Mouse (Mus musculus) cerebellum, postnatal 25 days (tissue): ENCODE results near the gene Cep85l.

ENCODE experiments used
- DNase-seq, 2 experiments: peaks; one replicate each; pipeline ENCODE4 v3.0.0; 2021; ENCODE audit warnings: mixed read lengths in 2 of 2

Gene Cep85l

GRCm38 (mm10) chr10:53341288-53341965, 38.3 kb downstream of the Cep85l start:
- DNase-seq = peak in 1 of 2 experiments; percentile 34

GRCm38 (mm10) chr10:53339045-53339444, 40.7 kb downstream of the Cep85l start:
- no peak for DNase-seq

- no peak for DNase-seq
Observed at GRCm38 (mm10) chr10:53337162-53337923, 42.4 kb downstream of the Cep85l start, which contains the start of gene Pln. Gene Pln, plus strand, starts transcription at chr10:53337667.

- no peak for DNase-seq
Observed at GRCm38 (mm10) chr10:53335974-53336373, 43.8 kb downstream of the Cep85l start.

GRCm38 (mm10) chr10:53335266-53335665, 44.5 kb downstream of the Cep85l start:
- DNase-seq = no peak

GRCm38 (mm10) chr10:53332752-53333151, 47.0 kb downstream of the Cep85l start:
- no peak for DNase-seq

- no peak for DNase-seq
Observed at GRCm38 (mm10) chr10:53329257-53329656, 50.5 kb downstream of the Cep85l start.

GRCm38 (mm10) chr10:53326367-53326766, 53.4 kb downstream of the Cep85l start:
- no peak for DNase-seq

GRCm38 (mm10) chr10:53324663-53325062, 55.1 kb downstream of the Cep85l start:
- DNase-seq = no peak

GRCm38 (mm10) chr10:53323367-53323766, 56.4 kb downstream of the Cep85l start:
- DNase-seq = no peak

- no peak for DNase-seq
Observed at GRCm38 (mm10) chr10:53306674-53307073, 73.1 kb downstream of the Cep85l start.

GRCm38 (mm10) chr10:53305867-53306266, 73.9 kb downstream of the Cep85l start:
- DNase-seq = no peak

- DNase-seq = no peak
Observed at GRCm38 (mm10) chr10:53285147-53285546, 94.6 kb downstream of the Cep85l start.

- no peak for DNase-seq
Observed at GRCm38 (mm10) chr10:53272228-53272627, 107.5 kb downstream of the Cep85l start.

- no peak for DNase-seq
Observed at GRCm38 (mm10) chr10:53262021-53262420, 117.7 kb downstream of the Cep85l start.

- DNase-seq = no peak
Observed at GRCm38 (mm10) chr10:53235381-53235780, 144.4 kb downstream of the Cep85l start.

GRCm38 (mm10) chr10:53234683-53235082, 145.1 kb downstream of the Cep85l start:
- DNase-seq = no peak

GRCm38 (mm10) chr10:53234086-53234613, 145.6 kb downstream of the Cep85l start:
- DNase-seq = no peak

GRCm38 (mm10) chr10:53230809-53231208, 148.9 kb downstream of the Cep85l start:
- no peak for DNase-seq

- DNase-seq = no peak
Observed at GRCm38 (mm10) chr10:53229190-53229589, 150.6 kb downstream of the Cep85l start.
